Mouse (Mus musculus) liver, postnatal 0 days (tissue): ENCODE data around the gene 4930449I24Rik.
"Not testable (repeated sequence)": the region's sequence is repeated elsewhere in the genome, so short reads cannot be mapped to it uniquely, and the experiment has no call there.

Source experiments
- CTCF ChIP-seq: sonication (generic); IDR thresholded peaks from 2 replicates; pipeline ENCODE4 v1.5.1; 2016; ENCODE audit warnings: antibody characterized with exemption, low read depth
- EP300 ChIP-seq: IDR thresholded peaks from 2 replicates; pipeline ENCODE4 v1.6.1; 2016; ENCODE audit warnings: antibody characterized with exemption, low read depth, mild to moderate bottlenecking

DNA sequence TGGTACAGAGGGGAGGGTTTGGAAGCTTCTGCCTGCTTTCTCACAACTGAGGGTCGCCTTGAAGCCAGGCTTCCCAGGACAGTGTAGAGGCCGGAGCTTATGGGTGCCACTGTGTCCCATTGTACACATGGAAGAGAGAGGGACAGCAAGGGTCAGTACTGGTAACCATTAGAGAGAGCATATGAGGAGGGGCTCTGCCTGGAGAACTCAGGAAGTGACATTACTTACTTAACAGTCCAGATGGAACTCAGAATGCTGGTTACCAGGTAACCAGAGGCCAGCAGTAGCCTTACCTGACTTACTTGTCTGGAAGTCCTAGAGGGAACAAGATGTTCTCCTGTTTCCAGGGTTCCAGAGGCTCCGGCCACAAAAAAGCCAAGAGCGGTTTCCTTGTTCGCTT is at the start of gene 4930449I24Rik:
- not testable (repeated sequence) for TF ChIP-seq EP300, CTCF
